Mouse (Mus musculus) forebrain, embryonic 16.5 days (tissue): ENCODE results near the gene Fbxl14. TPM values are rescaled to one million over a fixed set of nuclear protein-coding genes. Genes with fewer than 3 reads are reported as not detected.

Experiments
- ATAC-seq: fragments of 200-750 bp; cut with Nextera tagmentation; 2 replicates; pipeline ENCODE4 v1.8.0; 2017; ENCODE audit warnings: mild to moderate bottlenecking, moderate library complexity
- H3K27ac ChIP-seq: fragments of 300-500 bp; sonication (generic); 2 replicates; pipeline ENCODE4 v1.5.1; 2014; ENCODE audit warnings: low read length, control low read depth
- H3K27me3 ChIP-seq: fragments of 300-500 bp; sonication (generic); replicated peaks from 2 replicates; pipeline ENCODE4 v1.6.1; 2014; ENCODE audit warnings: low read length; ENCODE audit not compliant: control insufficient read depth, insufficient read depth
- H3K36me3 ChIP-seq: fragments of 300-500 bp; sonication (generic); 2 replicates; pipeline ENCODE4 v1.6.1; 2014; ENCODE audit not compliant: control insufficient read depth, insufficient read depth
- H3K4me1 ChIP-seq: fragments of 300-500 bp; sonication (generic); replicated peaks from 2 replicates; pipeline ENCODE4 v1.6.1; 2014; ENCODE audit warnings: low read length; ENCODE audit not compliant: control insufficient read depth, insufficient read depth
- H3K4me2 ChIP-seq: fragments of 300-500 bp; sonication (generic); 2 replicates; pipeline ENCODE4 v1.6.1; 2014; ENCODE audit warnings: mild to moderate bottlenecking, low read length, control low read depth
- H3K4me3 ChIP-seq: fragments of 300-500 bp; sonication (generic); replicated peaks from 2 replicates; pipeline ENCODE4 v1.5.1; 2014; ENCODE audit warnings: mild to moderate bottlenecking, low read length, control low read depth
- H3K9ac ChIP-seq: fragments of 300-500 bp; sonication (generic); replicated peaks from 2 replicates; pipeline ENCODE4 v1.6.1; 2014; ENCODE audit warnings: low read depth, low read length, control low read depth
- H3K9me3 ChIP-seq: fragments of 300-500 bp; sonication (generic); 2 replicates; pipeline ENCODE4 v1.6.1; 2016; ENCODE audit warnings: low read length; ENCODE audit not compliant: control insufficient read depth
- WGBS: fragments of 180-500 bp; shearing (Covaris S2); extraction: QIAGEN DNeasy Blood & Tissue Kit; methylation state at CpG from one replicate; pipeline ENCODE4 v1.1.7; 2014; 5-methylcytosine and 5-hydroxymethylcytosine counted together
- polyA plus RNA-seq: library from polyadenylated mRNA; unstranded; fragments of >200 nt; fragmentation: Nextera tagmentation; extraction: Ambion mirVana; gene quantifications from 2 replicates; pipeline ENCODE4 v1.2.1, GENCODE M21; 2015

Fbxl14 gene
- polyA plus RNA-seq, 1 experiment from 2014 or later = 3.1 TPM

DNA sequence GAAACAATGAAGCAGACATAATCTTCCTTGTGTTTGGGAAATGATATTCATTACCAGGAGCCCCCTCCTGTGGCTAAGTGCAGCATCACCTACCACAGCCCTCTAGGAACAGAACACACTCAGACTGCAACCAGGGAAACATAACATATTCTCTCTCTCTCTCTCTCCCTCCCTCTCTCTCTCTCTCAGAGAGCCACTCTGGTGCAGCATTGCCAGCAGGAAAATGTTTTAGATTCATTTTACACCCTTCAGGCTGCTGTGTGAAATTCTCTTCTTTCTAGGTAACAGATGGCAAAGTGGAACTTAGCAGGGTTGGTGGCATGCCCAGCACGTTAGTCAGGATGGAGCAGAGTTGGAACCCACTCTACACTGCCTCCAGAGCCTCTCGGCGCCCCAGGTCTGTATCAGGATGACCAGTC is 42.0 kb downstream of the Fbxl14 start:
- no peak overlapping the region for H3K4me2 ChIP-seq
- peaks cover 3% of the 10 kb centered on the region; the same call in 1 of the 2 replicates for H3K9me3 ChIP-seq
- H3K4me1 ChIP-seq = peaks cover 13% of the 10 kb centered on the region
- H3K27me3 ChIP-seq = no peaks in the 10 kb centered on the region
- WGBS = 49% methylated on average over 3 of the region's 3 CpGs
- no peak overlapping the region for H3K9ac ChIP-seq
- no peaks in the 10 kb centered on the region for H3K36me3 ChIP-seq
- no peak overlapping the region for H3K4me3 ChIP-seq
- peak overlapping the region; percentile 41 for H3K27ac ChIP-seq
- ATAC-seq = peak; percentile 84

DNA sequence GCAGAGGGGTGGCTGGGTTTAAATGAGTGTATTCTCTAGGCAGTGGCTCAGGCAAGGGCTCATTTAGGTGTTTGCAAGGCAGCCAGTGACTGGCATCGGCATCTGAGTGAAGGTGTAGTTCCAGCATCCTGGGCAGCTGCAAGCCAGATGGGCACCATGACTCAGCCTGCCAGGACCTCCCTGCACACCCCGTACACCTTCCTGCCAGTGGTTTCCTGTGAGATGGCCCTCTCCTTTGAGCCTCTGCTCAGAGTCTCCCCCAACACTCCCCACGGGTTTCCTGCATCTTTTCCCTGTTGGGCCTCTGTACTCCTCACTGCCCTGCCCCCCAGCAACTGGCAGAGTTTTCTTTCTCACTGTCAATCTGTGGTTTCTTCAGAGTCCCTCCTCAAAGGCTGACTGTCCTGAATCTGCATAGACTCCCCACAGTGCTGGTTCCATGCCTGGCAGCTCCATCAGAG is 42.5 kb downstream of the Fbxl14 start:
- H3K4me3 ChIP-seq = no peak overlapping the region
- no peaks in the 10 kb centered on the region for H3K27me3 ChIP-seq
- no peak overlapping the region for H3K9ac ChIP-seq
- 29% methylated on average over 3 of the region's 3 CpGs for WGBS
- no peak overlapping the region for H3K4me2 ChIP-seq
- ATAC-seq = peak; percentile 58
- peaks cover 3% of the 10 kb centered on the region; the same call in 1 of the 2 replicates for H3K9me3 ChIP-seq
- H3K36me3 ChIP-seq = no peaks in the 10 kb centered on the region
- peak overlapping the region; percentile 41; the same call in 1 of the 2 replicates for H3K27ac ChIP-seq
- peaks cover 13% of the 10 kb centered on the region for H3K4me1 ChIP-seq

DNA sequence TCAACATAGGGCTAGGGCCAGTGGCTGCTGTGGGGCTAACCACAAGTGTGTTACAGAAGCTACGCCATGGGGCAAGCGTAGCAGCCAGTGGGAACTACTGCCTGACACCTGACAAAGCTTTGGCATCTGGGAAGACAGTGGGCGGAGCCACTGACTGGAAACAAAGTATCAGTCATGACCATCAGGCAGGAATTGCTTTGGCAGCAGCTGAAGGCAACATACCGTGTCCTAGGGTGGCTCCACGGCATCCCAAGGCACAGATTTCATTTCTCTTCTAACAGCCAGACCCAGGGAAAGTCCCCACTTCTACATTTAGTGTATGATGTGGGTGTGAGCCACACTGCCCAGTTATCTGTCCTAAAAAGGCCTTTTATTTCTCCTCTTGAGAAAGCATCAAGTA is 47.0 kb downstream of the Fbxl14 start:
- H3K36me3 ChIP-seq = no peaks in the 10 kb centered on the region
- no peaks in the 10 kb centered on the region for H3K27me3 ChIP-seq
- peaks cover 13% of the 10 kb centered on the region; the same call in 1 of the 2 replicates for H3K4me1 ChIP-seq
- no peak for ATAC-seq
- H3K4me2 ChIP-seq = no peak overlapping the region
- no peak overlapping the region for H3K27ac ChIP-seq
- H3K4me3 ChIP-seq = no peak overlapping the region
- 74% methylated on average over 5 of the region's 5 CpGs for WGBS
- H3K9ac ChIP-seq = no peak overlapping the region
- H3K9me3 ChIP-seq = no peaks in the 10 kb centered on the region

DNA sequence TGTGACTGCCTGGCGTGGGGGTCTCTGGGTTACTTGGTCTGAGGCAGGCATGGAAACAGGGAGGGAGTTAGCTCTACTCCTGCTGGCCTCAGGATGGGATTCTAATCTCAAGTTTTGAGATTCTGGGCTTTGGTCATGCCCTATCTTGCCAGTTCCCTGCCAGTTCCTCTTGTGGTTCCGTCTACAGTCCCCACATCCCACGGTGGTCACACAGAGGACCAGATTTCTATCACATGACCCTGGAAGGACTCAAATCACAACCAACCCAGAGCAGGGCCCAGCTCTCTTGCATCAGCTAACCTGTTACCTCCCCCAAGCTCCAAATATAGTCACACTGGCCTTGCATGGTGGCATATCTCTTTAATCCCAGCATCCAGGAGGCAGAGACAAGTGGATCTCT is 50.2 kb downstream of the Fbxl14 start:
- ATAC-seq = no peak
- no peaks in the 10 kb centered on the region for H3K27me3 ChIP-seq
- no peak overlapping the region for H3K27ac ChIP-seq
- H3K4me1 ChIP-seq = no peaks in the 10 kb centered on the region
- H3K36me3 ChIP-seq = no peaks in the 10 kb centered on the region
- H3K9me3 ChIP-seq = no peaks in the 10 kb centered on the region
- no peak overlapping the region for H3K4me2 ChIP-seq
- H3K4me3 ChIP-seq = no peak overlapping the region
- no peak overlapping the region for H3K9ac ChIP-seq
- 98% methylated on average over 3 of the region's 3 CpGs for WGBS

Other genes with a start within 250 kb of the Fbxl14 start
- 0.06 and 0.75 TPM in 2 replicates for gene Cacna2d4, start 243.1 kb upstream of the Fbxl14 start, polyA plus RNA-seq
- gene Lrtm2, start 148.9 kb upstream of the Fbxl14 start, polyA plus RNA-seq = 4.5 and 7.9 TPM in 2 replicates
- 40.9 and 47.4 TPM in 2 replicates for gene Adipor2, start 62.0 kb upstream of the Fbxl14 start, polyA plus RNA-seq
- 2.2 and 3.3 TPM in 2 replicates for gene Wnt5b, start 64.7 kb downstream of the Fbxl14 start, polyA plus RNA-seq